ENCODE assay signal across 9 mouse cellular contexts in genomic region chr5:137532808-137533116, GRCm38 (mm10). TPM values are rescaled to one million over a fixed set of nuclear protein-coding genes. Genes with fewer than 3 reads are reported as not detected.
DNase-seq lines count a peak whose midpoint lies in the region; ATAC-seq and TF ChIP-seq lines count a peak whose summit lies in the region.
"Had no signal": no experiment of that assay in that cellular context is flagged by ENCODE, and none has a peak within 500 bp of the region (broad histone marks: within the 10 kb centered on the region; RNA-seq: fewer than 3 reads in every experiment).

No protein-coding gene starts in this region.

- H3K9me3 ChIP-seq in heart, postnatal 0 days (replicated peaks; ENCODE audit: control insufficient read depth, low read length), result no peaks in the 10 kb centered on the region
- H3K9me3 ChIP-seq in hindbrain, embryonic 13.5 days, result no peaks in the 10 kb centered on the region
- H3K9me3 ChIP-seq in midbrain, embryonic 12.5 days, result no peaks in the 10 kb centered on the region

- under 1% methylated on average over 11 of the region's 12 CpGs for WGBS in heart, postnatal 0 days
- WGBS in hindbrain, embryonic 13.5 days, result 0% methylated on average over 9 of the region's 12 CpGs
- 0% methylated on average over 12 of the region's 12 CpGs for WGBS in midbrain, embryonic 12.5 days

- peak overlapping the region; percentile 94 for H3K27ac ChIP-seq in heart, postnatal 0 days (ENCODE audit: low read depth)
- H3K27ac ChIP-seq in bone marrow macrophage, adult 2 months (ENCODE audit: insufficient read depth, low read depth, low read length), result peak overlapping the region; percentile 94
- H3K27ac ChIP-seq in hindbrain, embryonic 13.5 days, result peak overlapping the region; percentile 99
- peak overlapping the region; percentile 99 for H3K27ac ChIP-seq in midbrain, embryonic 12.5 days (replicated peaks)

- H3K36me3 ChIP-seq in heart, postnatal 0 days (replicated peaks; ENCODE audit: control insufficient read depth, insufficient read depth, low read length), result peaks cover 25% of the 10 kb centered on the region
- peaks cover 26% of the 10 kb centered on the region for H3K36me3 ChIP-seq in hindbrain, embryonic 13.5 days
- peaks cover 26% of the 10 kb centered on the region for H3K36me3 ChIP-seq in midbrain, embryonic 12.5 days

- peak overlapping the region; percentile 93 for H3K4me3 ChIP-seq in heart, postnatal 0 days (ENCODE audit: low read depth, low read length)
- H3K4me3 ChIP-seq in bone marrow macrophage, adult 2 months (ENCODE audit: insufficient read depth, low read length), result peak overlapping the region; percentile 86
- H3K4me3 ChIP-seq in hindbrain, embryonic 13.5 days, result peak overlapping the region; percentile 98
- H3K4me3 ChIP-seq in midbrain, embryonic 12.5 days, result peak overlapping the region; percentile 93

- no peak for DNase-seq in heart, postnatal 0 days (ENCODE audit: low spot score)
- DNase-seq in heart, adult 11 months, result no peak
- no peak for DNase-seq in spleen, postnatal 10 days (ENCODE audit: low spot score in 2 of 2)
- DNase-seq in layer of hippocampus, postnatal 25 days (ENCODE audit: extremely low spot score in 1 of 2, low spot score in 1 of 2), result no peak
- no peak for DNase-seq in adrenal gland, postnatal 10 days

- peak overlapping the region; percentile 73 for H3K9ac ChIP-seq in heart, postnatal 0 days (replicated peaks; ENCODE audit: low read depth, low read length)
- peak overlapping the region; percentile 100 for H3K9ac ChIP-seq in hindbrain, embryonic 13.5 days
- H3K9ac ChIP-seq in midbrain, embryonic 12.5 days (replicated peaks), result peak overlapping the region; percentile 97

- no peak for TF ChIP-seq CTCF in heart, postnatal 0 days (IDR thresholded peaks at IDR 0.05; ENCODE audit: low read depth)
- TF ChIP-seq CTCF in bone marrow macrophage, adult 2 months (IDR thresholded peaks at IDR 0.05; ENCODE audit: low read depth, low read length), result no peak

- peaks cover 6% of the 10 kb centered on the region; the same call in 1 of the 2 replicates for H3K4me1 ChIP-seq in heart, postnatal 0 days (ENCODE audit: control insufficient read depth, insufficient read depth)
- H3K4me1 ChIP-seq in bone marrow macrophage, adult 2 months (ENCODE audit: control insufficient read depth, insufficient read depth, low read length), result peaks cover 33% of the 10 kb centered on the region
- peaks cover 31% of the 10 kb centered on the region for H3K4me1 ChIP-seq in hindbrain, embryonic 13.5 days (replicated peaks)
- peaks cover 30% of the 10 kb centered on the region for H3K4me1 ChIP-seq in midbrain, embryonic 12.5 days

- no peak for TF ChIP-seq EP300 in heart, postnatal 0 days (IDR thresholded peaks at IDR 0.05; ENCODE audit: low read depth)

- no peaks in the 10 kb centered on the region for H3K27me3 ChIP-seq in heart, postnatal 0 days (ENCODE audit: control insufficient read depth, insufficient read depth, low read length)
- no peaks in the 10 kb centered on the region for H3K27me3 ChIP-seq in hindbrain, embryonic 13.5 days
- no peaks in the 10 kb centered on the region for H3K27me3 ChIP-seq in midbrain, embryonic 12.5 days

- TF ChIP-seq POLR2A in bone marrow macrophage, adult 2 months (IDR thresholded peaks at IDR 0.05; ENCODE audit: borderline replicate concordance, low read depth, low read length), result no peak

- peak; percentile 20 for ATAC-seq in heart, postnatal 0 days (ENCODE audit: insufficient read depth, low read depth)
- ATAC-seq in hindbrain, embryonic 13.5 days (ENCODE audit: low FRiP score), result no peak
- no peak; the same call in 1 of the 2 replicates for ATAC-seq in midbrain, embryonic 12.5 days (ENCODE audit: low FRiP score, low read depth)

- H3K4me2 ChIP-seq in heart, postnatal 0 days (ENCODE audit: low read depth, low read length), result peak overlapping the region; percentile 93
- peak overlapping the region; percentile 94 for H3K4me2 ChIP-seq in hindbrain, embryonic 13.5 days
- peak overlapping the region; percentile 89 for H3K4me2 ChIP-seq in midbrain, embryonic 12.5 days (replicated peaks)

RNA-seq across cellular contexts. Expression of gene Epo, which starts 0.3 kb away (rescaled TPM):
- total RNA-seq in heart, postnatal 0 days (2014; rRNA removed; ENCODE audit: low replicate concordance), result not detected in 2 replicates
- not detected in 2 replicates for polyA plus RNA-seq in heart, postnatal 0 days (2015; fragmentation: Nextera tagmentation; extraction: Ambion mirVana)
- not detected in 2 replicates for polyA plus RNA-seq in bone marrow macrophage, adult 2 months (2012; ENCODE audit: insufficient read depth, insufficient read length, missing spikeins)
- polyA plus RNA-seq in hindbrain, embryonic 13.5 days (2015; fragmentation: Nextera tagmentation; extraction: Ambion mirVana), result not detected in 2 replicates
- polyA plus RNA-seq in midbrain, embryonic 12.5 days (2016; fragmentation: Nextera tagmentation; extraction: Ambion mirVana), result 0.34 TPM in 1 of 2 replicates, not detected in the other
- total RNA-seq in layer of hippocampus, postnatal 25 days (2021), result not detected
- not detected for total RNA-seq in adrenal gland, postnatal 10 days (2021)
- total RNA-seq: layer of hippocampus, adult 8-10 months had no signal

RNA-seq across cellular contexts. Expression of gene Gnb2, which starts 0.5 kb away (rescaled TPM):
- total RNA-seq in heart, postnatal 0 days (2014; rRNA removed; ENCODE audit: low replicate concordance), result 599 and 872 TPM in 2 replicates
- 301 TPM in 2 replicates for polyA plus RNA-seq in heart, postnatal 0 days (2015; fragmentation: Nextera tagmentation; extraction: Ambion mirVana)
- polyA plus RNA-seq in bone marrow macrophage, adult 2 months (2012; ENCODE audit: insufficient read depth, insufficient read length, missing spikeins), result 547 and 604 TPM in 2 replicates
- polyA plus RNA-seq in hindbrain, embryonic 13.5 days (2015; fragmentation: Nextera tagmentation; extraction: Ambion mirVana), result 529 and 536 TPM in 2 replicates
- 464 and 467 TPM in 2 replicates for polyA plus RNA-seq in midbrain, embryonic 12.5 days (2016; fragmentation: Nextera tagmentation; extraction: Ambion mirVana)
- 100 to 1,000 TPM; 648 to 692 TPM for total RNA-seq in layer of hippocampus, postnatal 25 days (2021)
- 100 to 1,000 TPM; 592 to 682 TPM for total RNA-seq in adrenal gland, postnatal 10 days (2021)

RNA-seq across cellular contexts. Expression of gene Gigyf1, which starts 14.4 kb away (rescaled TPM):
- total RNA-seq in heart, postnatal 0 days (2014; rRNA removed; ENCODE audit: low replicate concordance), result 12.0 and 17.7 TPM in 2 replicates
- 7.2 TPM in 2 replicates for polyA plus RNA-seq in heart, postnatal 0 days (2015; fragmentation: Nextera tagmentation; extraction: Ambion mirVana)
- 42.0 and 48.3 TPM in 2 replicates for polyA plus RNA-seq in bone marrow macrophage, adult 2 months (2012; ENCODE audit: insufficient read depth, insufficient read length, missing spikeins)
- 17.9 and 19.5 TPM in 2 replicates for polyA plus RNA-seq in hindbrain, embryonic 13.5 days (2015; fragmentation: Nextera tagmentation; extraction: Ambion mirVana)
- polyA plus RNA-seq in midbrain, embryonic 12.5 days (2016; fragmentation: Nextera tagmentation; extraction: Ambion mirVana), result 20.5 and 21.1 TPM in 2 replicates
- 10 to 100 TPM; 44.8 to 54.9 TPM for total RNA-seq in layer of hippocampus, postnatal 25 days (2021)
- 10 to 100 TPM; 24.2 to 39.1 TPM for total RNA-seq in adrenal gland, postnatal 10 days (2021)

RNA-seq across cellular contexts. Expression of gene Actl6b, which starts 20.6 kb away (rescaled TPM):
- not detected in 2 replicates for total RNA-seq in heart, postnatal 0 days (2014; rRNA removed; ENCODE audit: low replicate concordance)
- not detected in 2 replicates for polyA plus RNA-seq in heart, postnatal 0 days (2015; fragmentation: Nextera tagmentation; extraction: Ambion mirVana)
- polyA plus RNA-seq in bone marrow macrophage, adult 2 months (2012; ENCODE audit: insufficient read depth, insufficient read length, missing spikeins), result not detected in 2 replicates
- polyA plus RNA-seq in hindbrain, embryonic 13.5 days (2015; fragmentation: Nextera tagmentation; extraction: Ambion mirVana), result 256 and 271 TPM in 2 replicates
- 89.4 and 93.1 TPM in 2 replicates for polyA plus RNA-seq in midbrain, embryonic 12.5 days (2016; fragmentation: Nextera tagmentation; extraction: Ambion mirVana)
- total RNA-seq in layer of hippocampus, postnatal 25 days (2021), result 100 to 1,000 TPM; 129 to 132 TPM
- 1 to 10 TPM; 3.2 to 4.6 TPM for total RNA-seq in adrenal gland, postnatal 10 days (2021)

RNA-seq across cellular contexts. Expression of gene Pop7, which starts 30.4 kb away (rescaled TPM):
- 40.1 and 61.3 TPM in 2 replicates for total RNA-seq in heart, postnatal 0 days (2014; rRNA removed; ENCODE audit: low replicate concordance)
- 39.9 and 40.6 TPM in 2 replicates for polyA plus RNA-seq in heart, postnatal 0 days (2015; fragmentation: Nextera tagmentation; extraction: Ambion mirVana)
- polyA plus RNA-seq in bone marrow macrophage, adult 2 months (2012; ENCODE audit: insufficient read depth, insufficient read length, missing spikeins), result 15.8 and 17.4 TPM in 2 replicates
- polyA plus RNA-seq in hindbrain, embryonic 13.5 days (2015; fragmentation: Nextera tagmentation; extraction: Ambion mirVana), result 82.2 and 85.1 TPM in 2 replicates
- 58.0 and 58.1 TPM in 2 replicates for polyA plus RNA-seq in midbrain, embryonic 12.5 days (2016; fragmentation: Nextera tagmentation; extraction: Ambion mirVana)
- 10 to 100 TPM; 33.6 to 34.6 TPM for total RNA-seq in layer of hippocampus, postnatal 25 days (2021)
- 10 to 100 TPM; 23.8 to 27.2 TPM for total RNA-seq in adrenal gland, postnatal 10 days (2021)
